Mouse (Mus musculus) CH12.LX (cell line): ENCODE measurements at regions not wholly inside any gene's neighbourhood (a gene's known extent, or its start where the extent isn't known, plus 50 kb on each side); places are given as distances from the start of the nearest gene placed in this dataset.

Experiments used
- BHLHE40 ChIP-seq: IDR thresholded peaks from 2 replicates; pipeline ENCODE4 v1.6.1; 2011; ENCODE audit warnings: mild to moderate bottlenecking, low read depth, low read length, improper control_type of control experiment
- CTCF ChIP-seq, 2 experiments: IDR thresholded peaks in 1 of 2; conservative IDR thresholded peaks in 1 of 2; 2 replicates each; pipeline ENCODE4 v1.5.1; 2011 to 2012; ENCODE audit warnings: low read depth in 2 of 2, low read length in 2 of 2, improper control_type of control experiment in 1 of 2, inconsistent platforms in 1 of 2, mild to moderate bottlenecking in 1 of 2, moderate library complexity in 1 of 2
- EP300 ChIP-seq: IDR thresholded peaks from 2 replicates; pipeline ENCODE4 v1.6.1; 2011; ENCODE audit warnings: low read length, improper control_type of control experiment
- ETS1 ChIP-seq: conservative IDR thresholded peaks from 2 replicates; pipeline ENCODE4 v1.6.1; 2012; ENCODE audit warnings: low read depth, mild to moderate bottlenecking, inconsistent platforms, low read length, improper control_type of control experiment, moderate library complexity
- HCFC1 ChIP-seq: IDR thresholded peaks from 2 replicates; pipeline ENCODE4 v1.6.1; 2012; ENCODE audit warnings: low read depth, mild to moderate bottlenecking, inconsistent platforms, low read length, improper control_type of control experiment
- JUN ChIP-seq: IDR thresholded peaks from 2 replicates; pipeline ENCODE4 v1.6.1; 2011; ENCODE audit warnings: low read depth, mild to moderate bottlenecking, low read length, improper control_type of control experiment, moderate library complexity; ENCODE audit not compliant: insufficient read depth
- JUND ChIP-seq: conservative IDR thresholded peaks from 2 replicates; pipeline ENCODE4 v1.6.1; 2011; ENCODE audit warnings: low read depth, low read length, improper control_type of control experiment
- MEF2A ChIP-seq: IDR thresholded peaks from 2 replicates; pipeline ENCODE4 v1.6.1; 2014; ENCODE audit warnings: low read depth, mild to moderate bottlenecking, inconsistent platforms, low read length, improper control_type of control experiment, borderline replicate concordance
- PAX5 ChIP-seq: IDR thresholded peaks from 2 replicates; pipeline ENCODE4 v1.6.1; 2012; ENCODE audit warnings: low read length, inconsistent platforms, mixed read lengths
- POLR2A ChIP-seq: IDR thresholded peaks from 2 replicates; pipeline ENCODE4 v1.6.1; 2011; ENCODE audit warnings: low read depth, mild to moderate bottlenecking, improper control_type of control experiment, low read length
- POLR2AphosphoS2 ChIP-seq: IDR thresholded peaks from 2 replicates; pipeline ENCODE4 v1.6.1; 2011; ENCODE audit warnings: low read depth, low read length, improper control_type of control experiment
- TBP ChIP-seq: conservative IDR thresholded peaks from 2 replicates; pipeline ENCODE4 v1.6.1; 2011; ENCODE audit warnings: low read depth, low read length, improper control_type of control experiment
- USF1 ChIP-seq: IDR thresholded peaks from 2 replicates; pipeline ENCODE4 v1.6.1; 2014; ENCODE audit warnings: low read depth, mild to moderate bottlenecking, inconsistent platforms, low read length, improper control_type of control experiment
- ZNF384 ChIP-seq: IDR thresholded peaks from 2 replicates; pipeline ENCODE4 v1.6.1; 2012; ENCODE audit warnings: low read depth, low read length, improper control_type of control experiment, inconsistent platforms

- no peak for TF ChIP-seq POLR2A
- no peak for TF ChIP-seq ETS1
- no peak for TF ChIP-seq CTCF (conservative IDR thresholded peaks at IDR 0.05 in 1 of 2, IDR thresholded peaks at IDR 0.05 in 1 of 2; ENCODE audit: low read depth in 2 of 2, low read length in 2 of 2)
- TF ChIP-seq PAX5 = no peak
- no peak for TF ChIP-seq ZNF384
- TF ChIP-seq JUND = no peak
- no peak for TF ChIP-seq TBP
- TF ChIP-seq EP300 = no peak
- TF ChIP-seq POLR2AphosphoS2 = no peak
- no peak for TF ChIP-seq BHLHE40
- TF ChIP-seq JUN = no peak
- TF ChIP-seq USF1 = no peak
- no peak for TF ChIP-seq HCFC1
- no peak for TF ChIP-seq MEF2A
Measured at GRCm38 (mm10) chr1:125295646-125296045, 139.9 kb downstream of the Actr3 start.
